12 mouse cellular contexts compared by ENCODE assay signal in the genomic region with DNA sequence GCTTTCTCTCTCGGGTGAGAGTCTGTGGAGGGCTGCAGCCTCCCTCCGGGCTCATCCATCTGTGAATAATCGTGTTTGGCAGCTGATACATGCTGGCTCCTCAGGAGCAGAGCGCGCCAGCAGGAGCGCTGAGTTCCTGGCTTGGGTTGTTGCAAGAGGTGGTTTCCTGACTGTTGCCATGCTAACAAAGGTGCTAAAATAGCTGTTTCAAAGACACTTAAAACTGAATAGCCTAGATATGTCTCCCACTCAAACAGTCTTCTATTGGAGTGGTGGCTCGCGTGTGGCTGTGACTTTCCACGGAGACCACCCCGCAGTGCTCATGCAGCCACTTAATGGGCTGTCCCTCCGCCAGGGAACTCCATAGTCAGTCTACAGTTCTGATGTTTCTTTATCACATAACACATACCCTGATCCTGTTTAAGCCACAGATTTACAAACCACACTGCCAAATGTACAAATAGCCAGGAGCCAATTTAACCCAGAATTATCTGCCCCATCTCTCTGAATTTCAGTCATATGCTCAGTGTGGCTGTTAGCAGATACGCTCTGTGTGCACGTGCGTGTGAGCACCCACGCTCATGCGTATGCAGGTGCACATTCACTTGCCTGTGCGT.
A peak's percentile ranks its signal among the peaks of the same experiment; 100 is the strongest.
DNase-seq lines count a peak whose midpoint lies in the region; ATAC-seq lines count a peak whose summit lies in the region.
"Had no signal": no experiment of that assay in that cellular context is flagged by ENCODE, and none has a peak within 500 bp of the region (broad histone marks: within the 10 kb centered on the region; RNA-seq: fewer than 3 reads in every experiment).

No protein-coding gene starts in this region.

- WGBS in midbrain, embryonic 10.5 days, result 74% methylated on average over 17 of the region's 17 CpGs
- 70% methylated on average over 17 of the region's 17 CpGs for WGBS in midbrain, embryonic 11.5 days
- WGBS in hindbrain, embryonic 13.5 days, result 66% methylated on average over 17 of the region's 17 CpGs
- WGBS in kidney, embryonic 14.5 days, result 83% methylated on average over 17 of the region's 17 CpGs

- 0 out of 2 replicates have a peak overlapping the region, but pooled peaks have one; percentile 28 for H3K27ac ChIP-seq in midbrain, embryonic 10.5 days (replicated peaks)
- no peak overlapping the region for H3K27ac ChIP-seq in midbrain, embryonic 11.5 days (ENCODE audit: low read depth, low read length)
- H3K27ac ChIP-seq in hindbrain, embryonic 13.5 days, result peak overlapping the region; percentile 46
- no peak overlapping the region for H3K27ac ChIP-seq in kidney, embryonic 14.5 days (ENCODE audit: low read depth, low read length)
- H3K27ac ChIP-seq: embryonic facial prominence, embryonic 15.5 days; liver, embryonic 14.5 days had no signal

- ATAC-seq in midbrain, embryonic 11.5 days (ENCODE audit: low FRiP score), result no peak
- 0 out of 2 replicates have a peak, but pooled peaks have one; percentile 59 for ATAC-seq in hindbrain, embryonic 13.5 days (ENCODE audit: low FRiP score)
- ATAC-seq in kidney, embryonic 14.5 days (ENCODE audit: low FRiP score, low TSS enrichment), result no peak
- ATAC-seq: activated CD4-positive, CD25-positive, alpha-beta regulatory T cell, adult 4 months had no signal

- H3K36me3 ChIP-seq in midbrain, embryonic 10.5 days, result no peaks in the 10 kb centered on the region
- H3K36me3 ChIP-seq in midbrain, embryonic 11.5 days (ENCODE audit: control insufficient read depth, insufficient read depth, low read length), result no peaks in the 10 kb centered on the region
- H3K36me3 ChIP-seq in hindbrain, embryonic 13.5 days, result no peaks in the 10 kb centered on the region
- H3K36me3 ChIP-seq in kidney, embryonic 14.5 days (ENCODE audit: control insufficient read depth, insufficient read depth, low read length), result no peaks in the 10 kb centered on the region
- H3K36me3 ChIP-seq: embryonic facial prominence, embryonic 15.5 days had no signal

- H3K4me2 ChIP-seq in midbrain, embryonic 11.5 days, result no peak overlapping the region
- H3K4me2 ChIP-seq in hindbrain, embryonic 13.5 days, result peak overlapping the region; percentile 6; the same call in 1 of the 2 replicates
- H3K4me2 ChIP-seq in kidney, embryonic 14.5 days (replicated peaks; ENCODE audit: low read depth, low read length), result no peak overlapping the region
- H3K4me2 ChIP-seq: embryonic facial prominence, embryonic 15.5 days had no signal

- peaks cover 10% of the 10 kb centered on the region for H3K4me1 ChIP-seq in midbrain, embryonic 10.5 days
- peaks cover 5% of the 10 kb centered on the region; the same call in 1 of the 2 replicates for H3K4me1 ChIP-seq in midbrain, embryonic 11.5 days (ENCODE audit: control insufficient read depth, insufficient read depth, low read length)
- peaks cover 24% of the 10 kb centered on the region for H3K4me1 ChIP-seq in hindbrain, embryonic 13.5 days (replicated peaks)
- no peaks in the 10 kb centered on the region for H3K4me1 ChIP-seq in kidney, embryonic 14.5 days (ENCODE audit: control insufficient read depth, insufficient read depth, low read length)
- H3K4me1 ChIP-seq: embryonic facial prominence, embryonic 15.5 days had no signal

- H3K27me3 ChIP-seq in midbrain, embryonic 10.5 days (ENCODE audit: low read depth, poor library complexity, severe bottlenecking), result no peaks in the 10 kb centered on the region
- no peaks in the 10 kb centered on the region for H3K27me3 ChIP-seq in midbrain, embryonic 11.5 days (ENCODE audit: control insufficient read depth, insufficient read depth, low read length)
- H3K27me3 ChIP-seq in hindbrain, embryonic 13.5 days, result no peaks in the 10 kb centered on the region
- no peaks in the 10 kb centered on the region for H3K27me3 ChIP-seq in kidney, embryonic 14.5 days (ENCODE audit: control insufficient read depth, insufficient read depth, low read length)
- H3K27me3 ChIP-seq: embryonic facial prominence, embryonic 15.5 days had no signal

- no peak overlapping the region for H3K4me3 ChIP-seq in midbrain, embryonic 10.5 days
- no peak overlapping the region for H3K4me3 ChIP-seq in midbrain, embryonic 11.5 days (ENCODE audit: low read depth, low read length)
- H3K4me3 ChIP-seq in hindbrain, embryonic 13.5 days, result no peak overlapping the region
- H3K4me3 ChIP-seq in kidney, embryonic 14.5 days (ENCODE audit: low read length), result no peak overlapping the region
- H3K4me3 ChIP-seq: embryonic facial prominence, embryonic 15.5 days had no signal

- no peak overlapping the region for H3K9ac ChIP-seq in midbrain, embryonic 11.5 days (ENCODE audit: low read length)
- no peak overlapping the region for H3K9ac ChIP-seq in hindbrain, embryonic 13.5 days
- no peak overlapping the region for H3K9ac ChIP-seq in kidney, embryonic 14.5 days (ENCODE audit: low read depth, low read length)
- H3K9ac ChIP-seq: embryonic facial prominence, embryonic 15.5 days; liver, embryonic 14.5 days had no signal

- intact Hi-C loops in left cerebral cortex, postnatal 4 days (cut with DNase I), result no loop called here

- no peak for DNase-seq in midbrain, embryonic 10.5 days (ENCODE audit: low spot score)
- DNase-seq in midbrain, embryonic 11.5 days (ENCODE audit: low spot score, missing footprints), result no peak
- DNase-seq in left cerebral cortex, postnatal 4 days, result peak; percentile 85
- DNase-seq in kidney, adult 18-20 months, result no peak
- no peak for DNase-seq in adrenal gland, adult (ENCODE audit: inconsistent age in 2 of 2, low spot score in 1 of 2)
- no peak for DNase-seq in urinary bladder, adult 18-20 months (ENCODE audit: low spot score in 2 of 2)
- DNase-seq: thymus, postnatal 25 days had no signal

- H3K9me3 ChIP-seq in midbrain, embryonic 10.5 days (replicated peaks), result no peaks in the 10 kb centered on the region
- H3K9me3 ChIP-seq in midbrain, embryonic 11.5 days (ENCODE audit: control insufficient read depth, low read length), result no peaks in the 10 kb centered on the region
- no peaks in the 10 kb centered on the region for H3K9me3 ChIP-seq in hindbrain, embryonic 13.5 days
- no peaks in the 10 kb centered on the region for H3K9me3 ChIP-seq in kidney, embryonic 14.5 days (ENCODE audit: control insufficient read depth, low read length)
- H3K9me3 ChIP-seq: embryonic facial prominence, embryonic 15.5 days had no signal

Comparison
In these comparisons a context has a peak if more than half of its experiments do, and no peak if none do; other contexts are left out.
1. H3K27ac ChIP-seq: peak in midbrain, embryonic 10.5 days (single experiment) and hindbrain, embryonic 13.5 days (single experiment); none in midbrain, embryonic 11.5 days (single experiment) and kidney, embryonic 14.5 days (single experiment).